Mouse (Mus musculus): ENCODE data around the gene Epm2aip1.

GRCm38 (mm10) chr9:111320912-111321311 is 49.2 kb downstream of the Epm2aip1 start:
- TF ChIP-seq CHD1 (IDR thresholded peaks at IDR 0.05; ENCODE audit: low read depth, low read length) (no peak), BHLHE40 (IDR thresholded peaks at IDR 0.05; ENCODE audit: borderline replicate concordance, low read depth, low read length) (no peak), MYC (IDR thresholded peaks at IDR 0.05; ENCODE audit: low read depth, low read length) (no peak), POLR2A (IDR thresholded peaks at IDR 0.05; ENCODE audit: control insufficient read depth in 1 of 2, insufficient read depth in 1 of 2, low read depth in 1 of 2, low read length in 2 of 2, poor library complexity in 1 of 2) (no peak), TAL1 (IDR thresholded peaks at IDR 0.05; ENCODE audit: low read length) (no peak), ELF1 (IDR thresholded peaks at IDR 0.05; ENCODE audit: low read depth, low read length) (no peak)

Data from MEL (cell line).